Mouse (Mus musculus): ENCODE data around the gene Msi2.

DNA sequence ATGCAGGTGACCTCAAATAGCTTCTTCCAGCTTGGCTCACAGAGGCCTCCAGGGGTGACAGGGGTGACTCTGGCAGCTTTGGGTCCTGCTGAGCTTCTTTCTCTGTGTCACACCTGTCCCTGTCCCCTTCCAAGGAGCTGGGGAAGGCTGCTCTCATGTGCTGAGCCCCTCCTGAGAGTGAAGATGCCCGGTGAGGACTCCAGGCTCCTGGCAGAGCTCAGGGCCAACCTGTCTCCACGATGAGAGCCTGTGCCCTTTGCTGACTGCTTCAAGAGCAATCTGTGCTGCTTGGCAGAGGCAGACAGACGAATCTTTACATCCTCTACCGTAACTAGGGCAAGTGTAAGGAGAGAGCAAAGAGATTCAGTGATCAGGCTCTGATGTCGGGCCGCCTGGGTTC, 407.5 kb downstream of the Msi2 start:
- TF ChIP-seq CTCF (IDR thresholded peaks at IDR 0.05; ENCODE audit: low read depth) (no peak), EP300 (IDR thresholded peaks at IDR 0.05; ENCODE audit: low read depth) (no peak)
